Mouse (Mus musculus): ENCODE measurements around the gene Zfp950. TPM values are rescaled to one million over a fixed set of nuclear protein-coding genes. Genes with fewer than 3 reads are reported as not detected.

The Zfp950 gene
- total RNA-seq, 2 experiments from 2014 or later = 48.7 to 49.1 TPM

DNA sequence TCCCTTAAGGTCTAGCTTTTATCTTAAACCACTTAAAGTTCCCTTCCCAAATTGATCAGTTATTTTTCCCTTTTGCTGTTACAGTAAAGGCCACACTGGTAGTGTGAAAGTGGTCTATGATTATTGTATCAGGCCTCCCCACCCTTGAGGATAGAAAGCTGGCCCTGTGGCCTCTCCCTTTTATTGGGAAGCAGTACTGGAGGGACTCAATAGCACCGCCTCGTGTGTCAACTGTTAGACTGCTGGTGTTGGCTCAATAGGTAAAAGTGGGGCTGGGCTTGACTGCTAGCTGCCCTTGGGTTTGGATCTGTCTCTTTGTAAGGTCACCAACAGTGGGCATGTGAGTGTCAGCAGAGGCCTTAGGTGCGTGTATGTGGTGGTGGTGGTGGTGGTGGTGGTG lies 76.3 kb downstream of the Zfp950 start:
- intact Hi-C loops (cut with DNase I) = no loop called here

DNA sequence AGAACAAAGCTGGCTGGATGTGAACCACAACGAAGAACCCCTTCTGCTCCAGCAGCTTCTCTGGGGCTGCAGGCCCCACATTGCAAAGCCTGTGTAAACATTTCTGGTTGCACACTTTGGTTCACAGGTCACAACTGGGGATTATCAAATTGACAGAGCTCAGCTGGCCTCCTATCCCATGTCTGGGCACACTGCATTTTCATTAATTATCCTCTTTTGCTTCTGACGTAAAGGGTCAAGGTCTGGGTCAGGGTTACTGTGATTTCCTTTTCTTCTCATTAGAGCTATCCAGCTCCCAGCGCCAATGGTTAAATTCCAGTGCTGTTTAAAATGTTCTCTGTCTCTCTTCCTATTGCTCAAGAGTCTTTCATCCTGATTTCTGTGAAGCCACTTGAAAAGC lies 83.1 kb downstream of the Zfp950 start:
- intact Hi-C loops (cut with DNase I) = no loop called here
- no peak for DNase-seq (ENCODE audit: low spot score in 2 of 2)

More for the DNA sequence above, 76.3 kb downstream of the Zfp950 start:
- DNase-seq (ENCODE audit: low spot score in 2 of 2) = no peak

DNA sequence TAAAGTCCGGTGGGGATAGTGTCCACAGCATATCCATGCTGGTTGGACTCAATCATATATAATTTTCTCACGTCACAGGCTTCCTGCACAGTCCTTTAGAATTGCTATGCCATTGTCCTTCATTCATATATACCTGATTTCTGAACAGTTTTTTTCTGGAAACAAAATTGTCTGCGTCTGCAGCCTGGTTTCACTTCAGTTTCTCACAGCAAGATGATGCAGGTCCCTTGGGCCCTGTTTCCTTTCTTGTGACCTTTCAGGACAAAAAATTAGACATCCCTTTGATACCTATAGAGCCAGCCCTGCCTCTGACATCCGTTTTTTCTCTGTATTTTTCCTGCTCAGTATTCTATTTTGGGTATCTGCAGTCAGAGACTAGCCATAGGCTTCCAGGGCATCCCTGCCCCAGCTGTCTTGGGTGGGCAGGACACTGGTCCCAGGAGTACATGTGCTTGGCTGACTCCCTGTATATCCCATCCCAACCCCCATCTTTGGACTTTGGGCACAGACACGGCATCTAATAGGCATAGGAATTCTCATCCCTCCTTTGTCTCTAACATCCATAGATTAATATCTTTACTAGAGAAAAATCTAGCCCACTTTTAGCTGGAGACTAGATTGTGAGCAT lies 83.7 kb downstream of the Zfp950 start:
- intact Hi-C loops (cut with DNase I) = no loop called here
- no peak for DNase-seq (ENCODE audit: low spot score in 2 of 2)

DNA sequence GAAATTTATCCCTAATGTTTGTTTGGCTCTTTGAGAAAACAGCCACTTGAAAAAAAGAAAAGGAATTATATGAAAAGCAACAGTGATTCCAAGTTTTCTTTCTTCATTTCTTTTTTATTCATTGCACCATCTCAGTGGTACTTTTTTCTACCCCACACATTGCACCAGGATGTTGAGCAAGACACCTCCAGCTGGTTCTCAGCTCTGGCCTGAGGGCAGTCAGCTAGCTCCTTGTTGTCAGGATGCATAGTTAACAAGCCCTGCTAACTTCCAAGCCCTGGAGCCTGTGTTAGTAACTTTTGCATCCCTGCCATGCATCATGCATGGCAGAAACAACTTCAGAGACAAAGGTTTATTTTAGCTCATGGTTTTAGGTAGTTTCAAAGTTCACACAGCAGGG lies 87.9 kb downstream of the Zfp950 start:
- intact Hi-C loops (cut with DNase I) = no loop called here
- no peak for DNase-seq (ENCODE audit: low spot score in 2 of 2)

DNA sequence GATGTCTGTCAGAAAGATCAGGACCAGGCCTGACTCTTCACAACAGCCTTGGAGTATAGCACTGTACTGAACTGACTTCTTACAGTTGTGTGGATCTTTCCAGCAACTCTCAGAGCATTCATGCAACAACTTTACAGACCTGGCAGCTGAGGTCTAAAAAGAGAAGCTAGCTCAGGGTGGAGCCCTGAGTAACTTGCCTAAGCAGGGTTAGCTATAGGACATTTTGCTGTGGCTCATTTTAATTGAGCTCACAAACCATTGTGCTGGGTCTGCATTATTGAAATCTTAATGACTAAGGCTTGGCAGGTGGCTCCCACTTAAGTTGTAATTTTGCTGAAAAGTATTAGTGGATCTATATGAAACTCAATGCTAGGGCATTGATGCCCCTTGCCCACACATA lies 88.6 kb downstream of the Zfp950 start:
- DNase-seq (ENCODE audit: low spot score in 2 of 2) = no peak
- intact Hi-C loops (cut with DNase I) = no loop called here

DNA sequence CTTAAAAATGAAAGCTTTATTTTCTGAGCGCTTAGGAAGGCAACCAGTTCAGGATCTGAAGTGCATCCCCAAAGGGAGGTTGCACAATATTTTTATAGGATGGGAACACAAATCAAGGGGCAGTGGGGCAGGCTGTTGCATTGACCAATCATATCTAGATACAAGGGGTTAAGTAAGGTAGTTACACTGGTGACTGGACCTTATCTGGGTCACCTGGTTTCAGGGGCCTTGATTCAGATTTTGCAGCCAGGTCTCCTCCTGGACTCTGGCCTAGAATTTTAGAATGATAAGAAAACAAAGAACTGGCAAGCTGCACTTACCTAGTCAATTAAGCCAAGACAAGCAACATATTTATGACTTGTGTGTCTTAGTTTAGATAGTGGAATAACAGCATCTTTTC lies 89.5 kb downstream of the Zfp950 start:
- intact Hi-C loops (cut with DNase I) = no loop called here
- DNase-seq (ENCODE audit: low spot score in 2 of 2) = no peak

DNA sequence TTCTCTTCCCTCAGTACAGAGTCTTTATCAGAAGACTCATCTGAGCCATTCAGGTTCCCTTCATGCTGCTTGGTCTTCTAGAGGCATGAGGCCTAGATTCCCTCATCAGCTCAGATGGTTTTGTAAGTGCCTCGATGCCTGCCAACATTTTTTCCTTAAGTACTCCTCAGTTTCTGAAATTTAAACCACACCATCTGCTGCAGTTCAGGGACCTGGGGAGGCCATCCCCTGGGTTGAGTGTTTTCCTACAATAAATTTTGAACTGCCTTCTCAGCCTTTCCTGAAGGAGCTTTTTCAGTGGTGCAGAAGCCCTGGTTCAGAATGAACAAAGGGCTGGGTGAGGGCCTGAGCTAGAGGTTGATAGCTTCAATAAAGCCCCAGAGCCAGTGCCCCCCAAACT lies 91.2 kb downstream of the Zfp950 start:
- DNase-seq (ENCODE audit: low spot score in 2 of 2) = peak in 1 of 2 experiments; percentile 10
- intact Hi-C loops (cut with DNase I) = no loop called here

DNA sequence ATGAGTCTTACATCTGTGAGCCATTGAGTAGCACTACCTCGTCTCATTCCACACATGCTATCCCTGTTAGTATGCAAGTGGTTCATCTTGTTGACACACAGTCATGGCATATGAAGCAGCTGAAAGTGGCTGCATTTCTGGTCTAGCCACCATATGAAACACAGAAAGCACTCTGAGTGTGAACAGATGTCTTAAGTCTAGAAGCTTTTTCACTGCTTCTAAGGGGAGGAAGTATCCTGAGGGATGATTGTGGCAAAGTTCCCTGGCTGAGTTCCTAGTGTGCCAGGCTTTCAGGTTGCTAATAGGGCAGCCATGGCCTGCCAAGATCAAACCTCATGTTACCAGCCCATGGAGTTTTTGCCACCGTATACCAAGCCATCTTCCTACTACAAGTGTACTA lies 92.0 kb downstream of the Zfp950 start:
- no peak for DNase-seq (ENCODE audit: low spot score in 2 of 2)
- intact Hi-C loops (cut with DNase I) = no loop called here

DNA sequence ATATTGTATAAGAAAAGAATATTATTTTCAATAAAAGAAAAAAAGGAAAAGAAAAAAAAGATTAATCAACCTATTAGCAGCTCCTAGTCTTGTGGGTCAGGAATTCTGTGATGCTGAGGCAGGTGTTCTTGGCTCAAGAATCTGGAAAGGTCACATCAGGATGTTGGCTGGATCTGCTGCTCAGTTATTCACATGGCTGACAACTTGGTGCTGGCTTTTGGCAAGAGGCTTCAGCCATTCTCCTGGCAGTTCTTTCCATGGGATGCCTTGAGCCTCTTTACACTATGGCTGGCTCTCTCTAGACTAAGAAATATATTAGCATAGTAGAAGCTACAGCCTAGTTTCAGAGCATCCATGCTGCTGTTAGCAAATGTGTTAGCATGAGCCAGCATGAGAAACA lies 101.5 kb downstream of the Zfp950 start:
- intact Hi-C loops (cut with DNase I) = no loop called here

DNA sequence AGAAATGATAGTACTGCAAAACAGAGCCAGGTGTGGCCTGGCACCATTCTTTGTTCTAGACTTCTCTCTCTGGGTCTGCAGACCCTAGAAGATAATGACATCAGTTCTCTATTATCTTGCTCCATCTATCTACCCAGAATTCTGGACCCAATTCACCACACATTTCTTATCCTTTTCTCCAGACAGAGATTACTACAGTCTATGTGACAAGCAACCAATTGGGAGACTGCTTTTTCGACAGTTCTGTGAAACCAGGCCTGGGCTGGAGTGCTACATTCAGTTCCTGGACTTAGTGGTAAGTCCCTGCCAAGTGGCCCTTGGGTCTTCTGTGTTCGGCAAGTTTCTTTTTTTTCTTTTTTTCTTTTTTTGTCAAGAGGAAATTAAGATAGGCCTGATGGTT lies 109.1 kb downstream of the Zfp950 start:
- intact Hi-C loops (cut with DNase I) = no loop called here

More for the DNA sequence above, 101.5 kb downstream of the Zfp950 start:
- no peak for DNase-seq (ENCODE audit: low spot score in 2 of 2)

DNA sequence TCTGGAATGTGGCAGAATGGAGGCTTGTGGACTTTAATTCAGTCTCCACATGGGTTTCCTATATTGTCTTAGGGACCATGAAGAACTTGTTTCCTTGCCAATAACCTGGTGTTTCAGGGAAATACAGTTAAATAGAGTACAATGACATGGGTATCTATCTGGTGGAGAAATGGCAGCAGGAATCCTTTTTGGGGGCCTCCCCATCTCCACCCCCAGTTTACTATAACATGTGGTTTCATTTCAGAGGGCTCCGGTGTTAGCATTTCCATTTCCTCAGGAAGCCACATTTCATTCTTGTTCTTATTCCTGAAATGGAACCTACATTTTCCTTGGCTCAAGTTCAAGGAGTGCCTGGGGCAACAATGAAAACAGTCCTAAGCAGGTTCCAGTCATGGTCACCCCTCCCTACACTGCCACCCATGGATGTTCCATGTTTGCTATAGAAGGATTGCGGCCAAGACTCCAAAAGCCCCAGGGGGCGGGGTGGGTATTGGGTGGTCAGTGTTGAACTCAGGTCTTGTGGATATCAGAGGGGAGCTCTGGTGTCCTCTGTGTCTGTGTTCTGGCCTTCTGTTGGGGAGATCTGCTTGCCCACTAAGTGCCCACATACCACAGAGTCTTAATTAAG lies 118.6 kb downstream of the Zfp950 start:
- intact Hi-C loops (cut with DNase I) = no loop called here
- no peak for DNase-seq (ENCODE audit: low spot score in 2 of 2)

More for the DNA sequence above, 109.1 kb downstream of the Zfp950 start:
- no peak for DNase-seq (ENCODE audit: low spot score in 2 of 2)

DNA sequence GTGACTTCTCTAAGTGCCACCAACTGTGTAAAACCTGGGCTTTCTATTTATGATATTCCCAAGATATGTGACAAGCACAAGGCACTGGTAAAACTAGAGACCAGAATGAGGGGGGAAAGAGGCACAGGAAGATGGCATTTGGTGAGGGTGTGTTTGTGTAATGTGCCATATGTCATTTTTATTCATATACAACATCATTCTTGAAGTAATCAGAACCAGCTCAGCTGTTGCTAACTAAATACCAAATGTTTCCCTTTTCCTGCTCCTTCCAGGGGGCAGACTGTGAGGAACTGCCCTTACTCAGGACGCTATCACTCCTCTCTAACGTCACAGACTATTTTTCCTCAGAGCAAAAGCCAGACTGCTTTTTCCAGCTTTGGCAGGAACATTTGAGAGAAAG lies 119.1 kb downstream of the Zfp950 start:
- intact Hi-C loops (cut with DNase I) = no loop called here
- peak; percentile 4 to 45 for DNase-seq (ENCODE audit: low spot score in 2 of 2)

DNA sequence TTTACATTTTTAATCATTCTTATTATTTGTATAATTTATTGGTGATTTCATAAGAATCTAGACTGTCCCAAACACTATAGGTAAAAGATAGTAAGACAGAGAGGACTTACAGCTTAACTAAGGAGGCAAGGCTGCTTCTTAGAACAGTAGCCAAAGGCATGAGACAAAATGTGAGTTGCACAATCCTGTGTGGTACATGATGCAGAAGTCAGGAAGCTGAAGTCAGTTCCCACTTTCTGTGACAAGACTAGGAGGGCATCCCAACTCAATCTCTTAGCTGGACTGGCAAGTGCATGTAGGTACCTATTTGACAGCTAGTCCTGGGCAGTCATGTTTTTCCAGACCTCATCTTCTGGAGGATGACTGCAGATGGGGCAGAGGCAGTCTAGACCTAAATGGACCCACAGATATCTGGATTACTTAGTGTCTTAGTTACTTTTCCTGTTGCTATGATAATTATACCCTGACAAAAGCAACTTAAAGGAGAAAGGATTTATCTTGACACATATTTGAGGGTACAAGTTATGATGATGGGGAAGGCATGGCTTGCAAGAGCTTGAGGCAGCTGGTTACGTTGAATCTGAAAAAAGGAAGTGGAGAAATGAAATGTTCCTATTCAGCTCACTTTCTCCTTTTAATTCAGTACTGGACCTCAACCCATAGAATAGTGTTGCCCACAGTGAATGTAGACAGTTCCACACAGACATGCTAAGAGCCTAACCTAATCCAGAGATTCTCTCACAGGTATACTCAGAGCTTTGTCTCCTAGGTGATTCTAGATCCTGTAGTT lies 123.0 kb downstream of the Zfp950 start:
- intact Hi-C loops (cut with DNase I) = no loop called here

DNA sequence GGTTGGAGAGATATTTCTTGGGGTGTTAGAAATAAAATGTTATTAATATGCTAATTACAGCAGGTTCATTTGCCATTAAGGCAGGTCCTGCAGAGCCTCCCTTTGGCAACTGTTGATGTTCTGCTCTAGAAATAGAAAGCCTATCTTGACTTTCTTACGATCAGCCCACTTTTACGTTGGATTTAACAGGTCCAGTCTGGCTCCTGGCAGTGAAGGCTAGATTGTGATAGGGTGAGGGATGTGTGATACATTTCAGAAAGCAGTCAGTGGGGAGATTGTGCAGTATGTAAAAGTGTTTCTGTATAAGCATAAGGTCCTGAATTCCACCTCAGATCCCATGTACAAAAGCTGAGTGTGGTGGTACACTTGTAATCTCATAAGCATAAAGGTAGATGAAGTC lies 131.4 kb downstream of the Zfp950 start:
- intact Hi-C loops (cut with DNase I) = no loop called here
- DNase-seq (ENCODE audit: low spot score in 2 of 2) = no peak

More for the DNA sequence above, 123.0 kb downstream of the Zfp950 start:
- DNase-seq (ENCODE audit: low spot score in 2 of 2) = no peak

Other genes starting within 250 kb of the Zfp950 start
- not detected for gene Gm7102, start 35.5 kb upstream of the Zfp950 start, total RNA-seq (2021)
- not detected for gene Gm6020, start 43.0 kb upstream of the Zfp950 start, total RNA-seq (2021)
- gene Csf2ra, start 87.6 kb upstream of the Zfp950 start, total RNA-seq (2021) = 10 to 100 TPM; 31.7 to 33.9 TPM
- gene Gm21060, start 156.2 kb upstream of the Zfp950 start, total RNA-seq (2021) = not detected